Mouse (Mus musculus) heart, embryonic 15.5 days (tissue): Measurements from ENCODE around the gene Chd1l. TPM values are rescaled to one million over a fixed set of nuclear protein-coding genes. Genes with fewer than 3 reads are reported as not detected.

Experiments
- ATAC-seq: fragments of 200-750 bp; cut with Nextera tagmentation; replicated peaks from 2 replicates; pipeline ENCODE4 v1.8.0; 2017; ENCODE audit warnings: low read depth, moderate TSS enrichment; ENCODE audit not compliant: insufficient number of reproducible peaks, insufficient read depth, low FRiP score
- H3K27ac ChIP-seq: fragments of 300-500 bp; sonication (generic); 2 replicates; pipeline ENCODE4 v1.5.1; 2015; ENCODE audit warnings: mild to moderate bottlenecking, inconsistent platforms
- H3K27me3 ChIP-seq: fragments of 300-500 bp; sonication (generic); 2 replicates; pipeline ENCODE4 v1.6.1; 2015; ENCODE audit warnings: inconsistent platforms
- H3K36me3 ChIP-seq: fragments of 300-500 bp; sonication (generic); 2 replicates; pipeline ENCODE4 v1.6.1; 2015; ENCODE audit warnings: mild to moderate bottlenecking, inconsistent platforms
- H3K4me1 ChIP-seq: fragments of 300-500 bp; sonication (generic); replicated peaks from 2 replicates; pipeline ENCODE4 v1.6.1; 2015; ENCODE audit warnings: inconsistent platforms
- H3K4me2 ChIP-seq: fragments of 300-500 bp; sonication (generic); 2 replicates; pipeline ENCODE4 v1.6.1; 2015; ENCODE audit warnings: inconsistent platforms, mild to moderate bottlenecking, moderate library complexity
- H3K4me3 ChIP-seq: fragments of 300-500 bp; sonication (generic); 2 replicates; pipeline ENCODE4 v1.5.1; 2015; ENCODE audit warnings: mild to moderate bottlenecking, inconsistent platforms
- H3K9ac ChIP-seq: fragments of 300-500 bp; sonication (generic); 2 replicates; pipeline ENCODE4 v1.6.1; 2015; ENCODE audit warnings: mild to moderate bottlenecking, inconsistent platforms
- H3K9me3 ChIP-seq: fragments of 300-500 bp; sonication (generic); replicated peaks from 2 replicates; pipeline ENCODE4 v1.6.1; 2016; ENCODE audit warnings: inconsistent platforms
- WGBS: fragments of 180-500 bp; shearing (Covaris S2); methylation state at CpG from one replicate; pipeline ENCODE4 v1.1.7; 2015; ENCODE audit warnings: mixed read lengths; 5-methylcytosine and 5-hydroxymethylcytosine counted together
- polyA plus RNA-seq: library from polyadenylated mRNA; unstranded; fragments of >200 nt; fragmentation: Nextera tagmentation; extraction: Ambion mirVana; gene quantifications from 2 replicates; pipeline ENCODE4 v1.2.1, GENCODE M21; 2015

The Chd1l gene
- polyA plus RNA-seq, 1 experiment from 2014 or later, result 12.8 TPM

GRCm38 (mm10) chr3:97641396-97641795 lies 31.4 kb upstream of the Chd1l start:
- no peak for ATAC-seq
- no peaks in the 10 kb centered on the region for H3K9me3 ChIP-seq
- no peak overlapping the region for H3K27ac ChIP-seq
- H3K4me3 ChIP-seq, result no peak overlapping the region
- no peaks in the 10 kb centered on the region for H3K27me3 ChIP-seq
- H3K4me2 ChIP-seq, result no peak overlapping the region
- no peak overlapping the region for H3K9ac ChIP-seq
- 85% methylated on average over 4 of the region's 4 CpGs for WGBS
- 0 out of 2 replicates have a peak, but pooled peaks cover 2% of the 10 kb centered on the region for H3K4me1 ChIP-seq
- H3K36me3 ChIP-seq, result no peaks in the 10 kb centered on the region

GRCm38 (mm10) chr3:97634288-97634761 lies 24.3 kb upstream of the Chd1l start:
- H3K9me3 ChIP-seq, result no peaks in the 10 kb centered on the region
- peak overlapping the region; percentile 1 for H3K27ac ChIP-seq
- H3K36me3 ChIP-seq, result no peaks in the 10 kb centered on the region
- ATAC-seq, result peak; percentile 53; the same call in 1 of the 2 replicates
- H3K27me3 ChIP-seq, result no peaks in the 10 kb centered on the region
- 0 out of 2 replicates have a peak overlapping the region, but pooled peaks have one; percentile 14 for H3K9ac ChIP-seq
- no peak overlapping the region for H3K4me3 ChIP-seq
- WGBS, result 40% methylated on average over 3 of the region's 3 CpGs
- peaks cover 12% of the 10 kb centered on the region for H3K4me1 ChIP-seq
- H3K4me2 ChIP-seq, result no peak overlapping the region

GRCm38 (mm10) chr3:97633456-97633855 lies 23.5 kb upstream of the Chd1l start:
- Histone ChIP-seq H3K9ac (no peak overlapping the region), H3K27ac (no peak overlapping the region), H3K9me3 (no peaks in the 10 kb centered on the region), H3K4me1 (peaks cover 17% of the 10 kb centered on the region), H3K36me3 (no peaks in the 10 kb centered on the region), H3K27me3 (no peaks in the 10 kb centered on the region), H3K4me3 (no peak overlapping the region), H3K4me2 (no peak overlapping the region)
- 76% methylated on average over 4 of the region's 4 CpGs for WGBS
- ATAC-seq, result no peak

GRCm38 (mm10) chr3:97631258-97631860 lies 21.4 kb upstream of the Chd1l start:
- no peak overlapping the region for H3K4me3 ChIP-seq
- no peaks in the 10 kb centered on the region for H3K36me3 ChIP-seq
- 65% methylated on average over 8 of the region's 8 CpGs for WGBS
- no peak overlapping the region for H3K4me2 ChIP-seq
- no peak for ATAC-seq
- no peaks in the 10 kb centered on the region for H3K27me3 ChIP-seq
- H3K9me3 ChIP-seq, result no peaks in the 10 kb centered on the region
- H3K4me1 ChIP-seq, result peaks cover 19% of the 10 kb centered on the region
- H3K9ac ChIP-seq, result no peak overlapping the region
- no peak overlapping the region for H3K27ac ChIP-seq

- no peak overlapping the region for H3K4me2 ChIP-seq
- no peaks in the 10 kb centered on the region for H3K36me3 ChIP-seq
- no peaks in the 10 kb centered on the region for H3K27me3 ChIP-seq
- no peak overlapping the region for H3K27ac ChIP-seq
- H3K4me1 ChIP-seq, result peaks cover 19% of the 10 kb centered on the region
- no peak overlapping the region for H3K9ac ChIP-seq
- H3K4me3 ChIP-seq, result no peak overlapping the region
- H3K9me3 ChIP-seq, result no peaks in the 10 kb centered on the region
- ATAC-seq, result no peak
- WGBS, result 91% methylated on average over 4 of the region's 4 CpGs
Observed at GRCm38 (mm10) chr3:97630746-97631145, 20.7 kb upstream of the Chd1l start.

- H3K27me3 ChIP-seq, result no peaks in the 10 kb centered on the region
- no peaks in the 10 kb centered on the region for H3K36me3 ChIP-seq
- H3K27ac ChIP-seq, result no peak overlapping the region
- no peak for ATAC-seq
- H3K4me1 ChIP-seq, result peaks cover 19% of the 10 kb centered on the region
- no peak overlapping the region for H3K4me2 ChIP-seq
- WGBS, result 79% methylated on average over 4 of the region's 4 CpGs
- no peak overlapping the region for H3K4me3 ChIP-seq
- no peak overlapping the region for H3K9ac ChIP-seq
- H3K9me3 ChIP-seq, result no peaks in the 10 kb centered on the region
Observed at GRCm38 (mm10) chr3:97629941-97630340, 19.9 kb upstream of the Chd1l start.

GRCm38 (mm10) chr3:97628391-97629001 lies 18.5 kb upstream of the Chd1l start, which contains the start of gene Fmo5:
Gene Fmo5 (plus strand): TSS chr3:97628804.
- Histone ChIP-seq H3K4me1 (peaks cover 8% of the 10 kb centered on the region), H3K4me3 (peak within 1 kb of the TSS; percentile 59), H3K4me2 (peak within 1 kb of the TSS; percentile 80), H3K9me3 (no peaks in the 10 kb centered on the region), H3K9ac (peak within 1 kb of the TSS; percentile 53), H3K27ac (peak within 1 kb of the TSS; percentile 62), H3K36me3 (no peaks in the 10 kb centered on the region), H3K27me3 (no peaks in the 10 kb centered on the region)
- ATAC-seq, result peak; percentile 96
- WGBS, result 2% methylated on average over 18 of the region's 18 CpGs

- Histone ChIP-seq H3K36me3 (no peaks in the 10 kb centered on the region), H3K4me3 (peak overlapping the region; percentile 59), H3K27ac (no peak overlapping the region), H3K9ac (peak overlapping the region; percentile 53; the same call in 1 of the 2 replicates), H3K4me1 (peaks cover 8% of the 10 kb centered on the region), H3K9me3 (no peaks in the 10 kb centered on the region), H3K27me3 (no peaks in the 10 kb centered on the region), H3K4me2 (peak overlapping the region; percentile 80)
- WGBS, result 71% methylated on average over 7 of the region's 7 CpGs
- ATAC-seq, result no peak
Observed at GRCm38 (mm10) chr3:97627893-97628292, 17.9 kb upstream of the Chd1l start.

GRCm38 (mm10) chr3:97624611-97625010 lies 14.6 kb upstream of the Chd1l start:
- H3K27me3 ChIP-seq, result no peaks in the 10 kb centered on the region
- no peak overlapping the region for H3K4me2 ChIP-seq
- H3K4me3 ChIP-seq, result no peak overlapping the region
- H3K4me1 ChIP-seq, result peaks cover 8% of the 10 kb centered on the region
- no peaks in the 10 kb centered on the region for H3K9me3 ChIP-seq
- H3K27ac ChIP-seq, result no peak overlapping the region
- H3K9ac ChIP-seq, result no peak overlapping the region
- 55% methylated on average over 2 of the region's 2 CpGs for WGBS
- ATAC-seq, result no peak
- no peaks in the 10 kb centered on the region for H3K36me3 ChIP-seq

GRCm38 (mm10) chr3:97620657-97621056 lies 10.7 kb upstream of the Chd1l start:
- no peak for ATAC-seq
- WGBS, result 86% methylated on average over 4 of the region's 4 CpGs

GRCm38 (mm10) chr3:97617899-97618298 lies 7.9 kb upstream of the Chd1l start:
- H3K4me1 ChIP-seq, result no peaks in the 10 kb centered on the region
- H3K4me2 ChIP-seq, result no peak overlapping the region
- H3K27me3 ChIP-seq, result no peaks in the 10 kb centered on the region
- 73% methylated on average over 8 of the region's 8 CpGs for WGBS
- no peaks in the 10 kb centered on the region for H3K36me3 ChIP-seq
- no peak overlapping the region for H3K4me3 ChIP-seq
- ATAC-seq, result no peak
- H3K9me3 ChIP-seq, result no peaks in the 10 kb centered on the region
- no peak overlapping the region for H3K9ac ChIP-seq
- no peak overlapping the region for H3K27ac ChIP-seq

More at GRCm38 (mm10) chr3:97620657-97621056, 10.7 kb upstream of the Chd1l start:
- Histone ChIP-seq H3K4me1 (no peaks in the 10 kb centered on the region), H3K27me3 (no peaks in the 10 kb centered on the region), H3K9ac (no peak overlapping the region), H3K27ac (no peak overlapping the region), H3K4me2 (no peak overlapping the region), H3K36me3 (no peaks in the 10 kb centered on the region), H3K4me3 (no peak overlapping the region), H3K9me3 (no peaks in the 10 kb centered on the region)
